Mouse (Mus musculus): ENCODE measurements around the gene Atn1.

DNA sequence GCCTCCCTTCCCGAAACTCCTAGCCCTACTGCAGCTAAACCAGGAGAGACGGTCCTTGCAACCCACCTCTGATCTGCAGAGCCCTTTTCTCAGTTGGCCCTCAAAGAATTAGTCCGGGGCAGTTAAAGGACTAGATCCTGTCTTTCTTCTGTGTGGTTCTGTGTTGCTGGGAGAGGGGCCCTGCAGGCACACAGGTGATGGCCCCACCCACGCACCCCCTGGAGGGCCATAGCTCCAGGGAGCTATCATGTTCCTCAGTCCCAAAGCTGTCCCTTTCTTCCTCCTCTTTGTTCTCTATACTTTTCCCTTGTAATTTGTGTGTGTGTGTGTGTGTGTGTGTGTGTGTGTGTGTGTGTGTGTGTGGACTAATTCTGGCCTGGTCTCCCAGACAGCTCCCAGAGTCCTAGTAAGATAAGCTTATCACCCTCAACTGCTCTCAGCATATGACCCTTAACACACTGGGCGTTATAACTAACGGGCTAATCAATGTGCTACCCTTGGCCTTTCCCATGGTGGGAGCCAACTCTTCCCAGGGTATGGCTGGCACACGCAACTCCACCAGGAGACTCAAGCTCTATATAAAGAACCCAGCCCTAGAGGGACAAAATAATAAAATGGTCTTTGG is 36.9 kb downstream of the Atn1 start:
- TF ChIP-seq CHD2 (IDR thresholded peaks at IDR 0.05; ENCODE audit: low read depth, low read length) (no peak), ZC3H11A (IDR thresholded peaks at IDR 0.05; ENCODE audit: borderline replicate concordance, low read depth, low read length) (no peak), MAFK (IDR thresholded peaks at IDR 0.05; ENCODE audit: insufficient read depth, low read depth, low read length) (no peak), ZNF384 (IDR thresholded peaks at IDR 0.05; ENCODE audit: low read depth, low read length) (no peak), HCFC1 (IDR thresholded peaks at IDR 0.05; ENCODE audit: borderline replicate concordance, insufficient read depth, low read length) (no peak)

Measured in ES-E14 (cell line).